Mouse (Mus musculus): Measurements from ENCODE around the gene Rpia.
A peak's percentile ranks its signal among the peaks of the same experiment; 100 is the strongest.
"Not testable (repeated sequence)": the region's sequence is repeated elsewhere in the genome, so short reads cannot be mapped to it uniquely, and the experiment has no call there.

Gene Rpia

DNA sequence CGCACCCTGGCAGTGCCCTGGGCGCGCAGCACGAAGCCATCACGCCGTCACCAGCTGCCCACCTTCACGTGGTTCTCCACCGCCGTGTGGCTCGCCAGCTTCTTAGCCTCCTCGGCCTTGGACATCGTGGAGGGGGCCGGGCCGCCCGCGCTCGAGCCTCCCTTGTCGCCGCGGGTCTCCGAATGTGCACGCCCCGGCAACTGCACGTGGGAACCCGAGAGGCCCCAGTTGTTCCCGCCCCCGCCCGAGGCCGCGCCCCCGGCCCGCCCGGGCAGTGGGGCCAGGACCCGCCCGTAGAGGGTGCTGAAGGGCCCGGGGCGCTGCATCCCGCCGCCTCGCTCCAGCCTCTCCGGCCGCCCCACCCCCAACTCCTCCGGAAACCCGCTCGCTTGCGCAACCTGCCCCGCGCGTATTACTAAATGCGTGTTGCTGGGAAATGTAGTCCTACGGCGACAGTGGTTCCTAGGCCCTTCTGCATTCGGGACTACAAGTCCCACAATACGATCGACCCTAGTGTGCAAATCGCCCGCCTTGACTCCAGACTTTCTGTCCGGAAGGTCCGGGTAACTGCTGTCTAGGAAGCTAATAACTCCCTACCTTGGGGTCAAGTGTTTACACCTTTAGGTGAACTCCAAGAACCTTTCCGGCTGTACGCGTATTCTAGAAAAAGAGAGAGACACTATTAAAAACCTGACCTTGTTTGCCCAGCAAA lies at the start of gene Rpia:
Rpia (minus strand) TSS at position 409 of the 712 bp plus-strand sequence.
- peak; percentile 98 to 99 for DNase-seq (ENCODE audit: low spot score in 2 of 2)

DNA sequence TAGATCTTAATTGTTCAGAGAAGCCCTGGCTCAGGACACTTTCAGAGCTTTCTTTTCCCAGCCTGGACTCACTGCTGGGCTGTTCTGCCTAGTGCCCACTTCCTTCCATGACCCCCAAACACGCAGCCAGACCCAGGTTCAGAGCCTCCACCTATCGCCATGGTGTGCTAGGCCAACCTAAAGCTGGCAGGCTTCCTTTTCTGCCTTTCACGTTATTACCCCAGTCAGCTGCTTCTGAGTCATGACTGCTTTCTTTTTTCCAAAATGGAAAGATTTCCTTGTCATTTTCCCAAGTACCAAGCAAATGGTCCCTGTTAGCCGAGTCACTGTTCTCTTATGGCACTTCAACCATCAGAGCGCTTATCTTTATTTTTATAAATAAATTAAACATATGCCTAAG lies 48.2 kb upstream of the Rpia start:
- no peak for DNase-seq (ENCODE audit: low spot score in 2 of 2)

DNA sequence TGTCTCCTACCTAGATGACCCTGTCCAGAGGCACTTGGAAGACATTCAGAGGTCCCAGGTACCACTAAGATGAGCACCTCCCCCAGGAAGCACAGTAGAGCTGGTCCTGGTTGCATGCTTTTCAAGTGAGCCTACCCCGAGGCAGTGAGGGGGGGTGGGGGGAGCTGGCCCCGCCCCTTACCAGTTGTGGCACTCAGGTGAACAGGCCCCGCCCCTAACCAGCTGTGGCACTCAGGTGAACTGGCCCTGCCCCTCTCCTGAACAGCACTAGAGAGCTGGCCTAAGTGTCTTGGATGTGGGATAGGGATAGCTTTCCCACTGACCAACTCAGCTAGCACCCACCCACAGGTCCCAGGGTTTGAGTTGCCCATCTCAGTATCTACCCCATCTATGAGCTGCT lies 46.5 kb upstream of the Rpia start:
- DNase-seq (ENCODE audit: low spot score in 2 of 2), result no peak

- no peak for DNase-seq (ENCODE audit: low spot score in 2 of 2)
These were observed 45.3 kb upstream of the Rpia start for GRCm38 (mm10) chr6:70837297-70837696.

DNA sequence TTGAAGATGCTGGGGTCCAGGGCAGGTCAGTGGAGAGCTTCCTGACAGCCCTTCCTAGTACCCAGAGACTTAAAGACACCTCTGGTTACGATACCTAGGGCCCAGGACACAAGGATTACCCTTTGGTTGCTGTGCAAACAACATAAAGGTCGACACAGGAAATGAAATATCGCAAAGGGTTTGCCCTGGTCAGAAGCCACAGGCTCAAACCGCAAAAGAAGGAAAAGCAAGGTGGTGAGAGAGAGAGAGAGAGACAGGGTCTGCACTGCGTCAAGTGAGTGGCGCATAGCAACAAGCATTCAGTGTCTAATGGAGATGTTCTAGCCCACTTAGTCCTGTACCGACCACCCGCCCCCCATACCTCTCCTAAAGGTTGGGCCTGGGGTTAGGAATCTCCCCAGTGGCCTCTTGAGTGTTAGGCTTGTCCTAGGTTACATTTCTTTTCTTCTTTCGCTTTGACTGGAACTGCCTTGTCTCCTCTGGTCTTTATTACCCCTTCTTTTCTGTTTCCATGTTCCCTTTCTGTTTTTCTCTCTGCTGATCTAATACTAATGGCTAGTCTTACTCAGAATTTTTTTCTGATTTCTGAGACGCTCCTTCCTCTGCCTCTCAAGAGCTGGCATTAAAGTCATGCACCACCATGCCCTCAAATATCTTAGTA lies 39.3 kb upstream of the Rpia start:
- DNase-seq (ENCODE audit: low spot score in 2 of 2), result no peak

DNA sequence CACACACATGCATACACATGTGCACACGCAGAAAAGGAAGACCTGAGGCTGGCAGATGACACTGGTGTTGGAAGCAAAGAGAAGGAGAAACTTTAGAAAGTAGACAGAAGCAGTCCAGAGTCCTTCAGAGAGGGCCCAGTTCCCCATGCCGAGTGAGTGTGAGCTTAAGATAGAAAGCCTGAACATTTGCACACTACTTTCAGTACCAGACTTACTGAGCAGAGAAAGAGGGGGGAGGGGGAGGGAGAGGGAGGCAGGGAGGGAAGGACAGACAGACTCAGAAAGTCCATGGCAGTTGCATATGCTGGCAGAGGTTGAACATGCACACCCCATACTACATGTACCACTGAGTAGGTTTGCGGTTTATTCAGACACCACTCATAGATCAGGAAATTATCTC lies 38.5 kb upstream of the Rpia start:
- no peak for DNase-seq (ENCODE audit: low spot score in 2 of 2)

- DNase-seq (ENCODE audit: low spot score in 2 of 2), result no peak
These were observed 37.4 kb upstream of the Rpia start for GRCm38 (mm10) chr6:70829451-70829850.

DNA sequence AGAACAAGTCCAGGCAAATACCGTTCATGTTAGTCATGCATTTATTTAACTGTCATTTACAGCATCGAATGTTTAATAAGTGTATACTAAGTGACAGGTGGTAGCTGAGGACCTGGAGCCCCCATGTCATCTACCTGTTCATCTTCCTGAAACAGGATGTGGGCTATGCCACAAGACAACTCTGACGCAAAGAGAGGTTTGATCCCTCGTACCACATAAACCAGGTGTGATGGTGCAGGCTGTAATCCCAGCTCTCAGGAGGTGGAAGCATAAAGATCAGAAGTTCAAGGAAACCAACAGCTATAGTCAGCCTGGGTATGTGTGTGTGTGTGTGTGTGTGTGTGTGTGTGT lies 32.9 kb upstream of the Rpia start:
- no peak for DNase-seq (ENCODE audit: low spot score in 2 of 2)

DNA sequence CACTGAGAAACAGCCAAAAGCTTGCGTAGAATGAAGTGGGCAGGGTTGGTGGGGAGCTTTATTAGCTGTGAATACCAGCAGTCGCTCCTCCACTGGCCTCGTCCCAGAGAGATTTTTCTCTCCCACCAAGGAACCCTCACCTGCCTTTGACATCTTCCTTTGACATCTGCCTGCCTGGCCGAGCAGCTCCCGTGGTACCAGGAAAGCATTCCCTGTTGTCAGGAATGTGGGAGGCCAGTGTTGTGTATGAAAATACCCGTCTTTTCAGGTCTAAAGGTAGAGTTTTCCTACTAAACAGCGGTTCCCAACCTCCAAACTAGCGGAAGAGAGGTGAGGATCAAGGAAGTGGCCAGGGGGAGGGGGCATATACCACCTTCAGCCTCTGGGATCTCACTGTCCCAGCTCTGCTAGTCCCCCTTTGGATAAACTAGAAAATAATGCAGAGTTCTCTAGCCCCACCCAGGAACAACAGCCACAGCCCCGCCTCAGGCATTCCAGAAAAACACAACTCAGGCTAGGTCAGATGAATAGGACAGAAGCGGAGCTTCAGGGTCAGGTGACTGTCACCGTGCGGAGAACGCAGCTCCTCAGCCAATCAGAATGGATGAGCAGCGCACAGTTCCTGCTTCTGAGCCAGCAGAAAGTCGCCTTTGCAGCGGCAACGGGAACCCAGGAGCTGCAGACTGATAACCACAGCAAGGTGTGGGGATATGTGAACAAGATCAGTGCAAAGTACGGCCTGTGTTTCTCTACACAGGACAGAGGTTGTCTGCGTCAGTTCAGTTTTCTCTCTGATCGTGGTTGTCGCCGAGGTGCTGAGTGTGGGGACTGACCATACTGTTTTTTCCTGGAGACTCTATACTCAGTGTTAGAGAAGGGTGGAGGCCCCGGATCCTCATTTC lies 32.3 kb upstream of the Rpia start:
- peak; percentile 78 to 79 for DNase-seq (ENCODE audit: low spot score in 2 of 2)

DNA sequence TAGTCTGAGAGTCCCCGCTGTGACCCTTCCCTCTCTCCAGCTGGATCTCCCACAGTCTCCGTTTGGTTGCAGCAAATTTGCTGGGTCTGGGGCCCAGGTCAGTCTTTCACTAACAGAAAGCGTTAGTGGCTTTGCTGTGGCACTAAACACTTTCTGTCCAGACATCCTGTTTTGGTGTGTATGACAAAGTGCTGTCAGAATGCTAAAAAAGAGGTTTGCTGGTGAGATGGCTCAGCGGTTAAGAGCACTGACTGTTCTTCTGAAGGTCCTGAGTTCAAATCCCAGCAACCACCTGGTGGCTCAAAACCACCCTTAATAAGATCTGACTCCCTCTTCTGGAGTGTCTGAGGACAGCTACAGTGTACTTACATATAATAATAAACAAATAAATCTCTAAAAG lies 31.2 kb upstream of the Rpia start:
- not testable (repeated sequence) for DNase-seq (ENCODE audit: low spot score in 2 of 2)

DNA sequence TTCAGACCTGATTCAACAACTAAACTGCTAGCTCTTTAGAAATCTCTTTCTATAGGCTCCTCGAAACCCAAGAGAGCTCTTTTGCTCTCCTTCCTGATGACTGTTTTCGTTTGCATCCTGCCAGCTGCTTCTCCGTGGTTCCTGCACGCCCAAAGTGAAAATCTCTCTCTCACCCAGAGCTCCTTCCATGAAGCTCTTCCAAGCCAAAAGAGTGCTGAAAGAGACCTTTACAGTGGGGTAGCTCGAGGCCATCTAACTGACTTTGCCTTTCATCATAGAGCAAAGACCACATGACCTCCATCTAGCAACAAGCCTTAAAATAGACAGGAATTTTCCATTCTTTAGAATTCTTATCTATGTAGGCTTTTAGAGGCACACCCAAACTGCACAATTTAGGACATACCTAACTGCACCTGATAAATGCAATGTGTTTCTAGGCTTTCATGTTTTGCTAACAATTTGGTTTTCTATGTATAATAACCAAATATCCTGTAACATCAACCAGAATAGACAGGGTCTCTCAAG lies 30.4 kb upstream of the Rpia start:
- no peak for DNase-seq (ENCODE audit: low spot score in 2 of 2)

DNA sequence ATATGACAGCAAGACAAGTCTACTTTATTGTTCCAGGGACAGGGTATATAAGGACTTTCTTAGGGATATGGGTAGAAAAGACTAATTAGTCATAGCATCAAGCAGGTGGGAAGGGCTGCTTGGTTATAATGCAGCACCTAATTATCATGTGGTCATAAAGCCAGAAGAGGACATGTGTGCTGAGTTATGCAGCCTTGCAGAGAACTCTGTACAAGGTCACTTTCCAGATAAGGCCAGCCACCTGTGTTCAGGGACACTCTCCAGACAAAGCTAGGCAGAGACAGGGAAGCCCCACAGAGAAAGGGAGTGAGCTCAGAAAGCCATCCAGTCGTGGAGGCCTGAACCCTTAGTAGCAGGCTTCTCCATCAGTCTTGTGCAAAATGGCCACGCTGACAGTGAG lies 29.5 kb upstream of the Rpia start:
- DNase-seq (ENCODE audit: low spot score in 2 of 2), result no peak

DNA sequence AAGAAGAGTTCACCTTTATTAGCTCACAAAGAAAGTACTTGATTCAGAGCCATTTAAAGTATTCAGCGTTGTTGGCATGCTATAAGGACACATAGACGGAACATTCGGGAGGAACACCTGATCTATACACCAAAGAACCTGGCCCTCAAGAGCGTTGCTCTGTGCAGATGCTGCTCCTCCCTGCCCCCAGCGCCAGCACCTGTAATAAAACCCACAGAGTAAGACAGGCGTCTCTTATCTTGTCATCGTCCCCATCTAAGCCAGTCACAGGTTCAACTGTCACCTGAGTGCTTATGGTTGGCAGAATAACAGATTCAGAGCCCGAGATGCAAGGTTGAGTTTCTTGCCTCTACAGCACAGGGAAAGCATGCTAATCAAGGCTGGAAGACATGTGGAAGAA lies 23.4 kb upstream of the Rpia start:
- DNase-seq (ENCODE audit: low spot score in 2 of 2), result no peak

- no peak for DNase-seq (ENCODE audit: low spot score in 2 of 2)
These were observed 22.6 kb upstream of the Rpia start for GRCm38 (mm10) chr6:70814629-70814950.

DNA sequence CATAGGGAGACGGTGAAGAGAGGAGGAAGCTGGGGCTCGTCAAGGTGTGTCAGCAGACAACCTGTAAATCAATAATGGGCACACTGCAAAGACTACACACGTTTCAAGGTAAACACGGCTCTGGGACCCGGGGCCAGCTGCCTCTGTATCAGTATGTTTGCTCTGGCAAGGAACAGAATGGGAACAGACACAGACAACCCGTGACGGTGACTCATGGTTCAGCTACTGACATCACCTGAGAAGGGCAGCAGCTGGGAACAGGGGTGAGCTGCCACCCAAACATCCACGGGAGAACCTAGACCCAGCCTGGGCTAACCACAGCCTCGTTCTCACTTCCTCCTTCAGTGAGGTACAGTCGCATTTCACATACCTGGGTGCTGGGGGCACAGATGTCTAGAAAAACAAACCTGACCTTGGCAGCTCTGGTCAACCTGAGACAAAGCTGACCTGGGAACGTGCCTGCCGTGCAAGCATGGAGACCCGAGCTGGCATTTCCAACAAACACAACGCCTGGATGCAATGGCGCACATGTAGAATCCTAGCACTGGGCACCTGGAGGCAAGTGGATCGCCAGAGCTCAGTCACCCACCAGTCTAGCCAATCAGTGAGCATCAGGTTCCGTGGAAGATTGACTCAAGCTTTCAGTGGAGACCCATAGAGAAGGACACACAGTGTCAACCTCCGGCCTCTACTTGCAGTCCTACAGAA lies 22.0 kb upstream of the Rpia start:
- no peak for DNase-seq (ENCODE audit: low spot score in 2 of 2)

DNA sequence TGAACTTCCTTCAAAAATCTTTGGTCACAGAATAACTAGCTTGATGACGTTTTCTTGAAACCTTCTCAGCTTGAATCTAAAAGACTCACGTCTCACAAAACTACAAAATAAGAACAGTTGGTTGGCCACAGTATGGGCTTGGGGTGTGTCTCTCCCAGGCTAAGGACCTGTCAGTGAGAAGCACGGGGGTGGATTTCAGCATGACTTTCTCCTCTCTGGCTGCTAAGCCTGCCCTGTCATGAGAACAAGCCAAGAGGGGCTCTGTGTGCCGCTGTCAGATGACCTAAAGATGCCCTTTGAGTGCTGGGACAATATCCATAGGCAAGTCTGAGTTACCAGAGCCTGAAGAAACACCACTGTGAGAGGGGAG lies 20.5 kb upstream of the Rpia start:
- DNase-seq (ENCODE audit: low spot score in 2 of 2), result no peak

DNA sequence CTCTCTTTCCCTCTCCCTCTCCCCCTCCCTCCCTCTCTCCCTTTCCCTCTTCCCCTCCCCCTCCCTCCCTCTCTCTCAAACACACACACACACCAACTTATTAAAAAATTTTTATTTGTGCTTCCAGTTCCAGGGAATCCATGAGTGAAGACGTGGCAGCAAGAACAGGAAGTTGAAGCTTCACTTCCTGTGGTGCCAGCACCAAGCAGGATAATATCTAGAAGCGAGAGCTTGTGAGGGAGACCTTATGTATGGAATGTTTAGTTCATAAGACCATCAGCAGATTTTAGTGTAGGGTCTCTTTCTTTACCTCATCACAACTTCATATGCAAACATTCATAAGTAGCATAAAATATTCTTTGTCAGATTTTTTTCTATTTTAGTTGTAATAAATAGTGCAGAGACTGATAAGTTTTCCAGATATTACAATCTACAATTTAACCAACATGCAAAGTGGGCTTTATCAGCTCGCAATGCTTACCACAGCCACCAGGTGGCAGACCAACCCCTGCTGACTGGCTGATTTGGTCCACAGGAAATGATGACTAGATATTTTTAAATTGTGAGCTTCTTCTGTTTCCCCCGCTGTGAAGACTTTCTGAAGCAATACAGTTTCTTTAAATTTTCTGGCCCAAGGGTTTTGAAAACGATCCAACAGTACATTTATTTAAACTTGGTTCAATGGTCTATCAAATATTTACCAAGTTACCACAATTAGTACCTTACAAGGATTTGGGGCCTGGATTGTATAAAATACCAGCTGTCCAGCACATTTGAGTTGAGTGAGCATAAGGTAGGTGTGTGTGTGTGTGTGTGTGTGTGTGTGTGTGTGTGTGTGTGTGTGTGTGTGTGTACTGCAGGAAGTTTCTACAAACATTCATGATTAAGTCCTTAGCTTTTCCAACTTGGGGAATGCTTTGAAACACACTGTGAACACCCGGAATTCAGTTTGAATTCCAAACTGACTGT lies 19.8 kb upstream of the Rpia start:
- peak; percentile 84 to 87 for DNase-seq (ENCODE audit: low spot score in 2 of 2)

DNA sequence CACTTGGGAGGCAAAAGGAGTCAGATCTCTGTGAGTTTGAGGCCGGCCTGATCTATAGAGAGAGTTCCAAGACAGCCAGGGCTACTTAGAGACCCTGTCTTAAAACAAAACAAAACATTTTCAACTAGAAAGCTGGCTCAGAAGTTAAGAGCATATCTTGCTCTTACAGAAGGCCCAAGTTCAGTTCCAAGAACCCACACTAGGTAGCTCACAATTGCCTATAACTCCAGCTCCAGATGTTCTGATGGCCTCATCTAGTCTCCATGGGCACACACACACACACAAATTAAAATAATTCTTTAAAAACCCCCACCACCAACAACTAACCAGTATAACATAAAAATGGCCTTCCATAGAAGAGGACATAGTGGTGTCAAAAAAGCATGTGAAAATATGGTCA lies 18.5 kb upstream of the Rpia start:
- no peak for DNase-seq (ENCODE audit: low spot score in 2 of 2)

DNA sequence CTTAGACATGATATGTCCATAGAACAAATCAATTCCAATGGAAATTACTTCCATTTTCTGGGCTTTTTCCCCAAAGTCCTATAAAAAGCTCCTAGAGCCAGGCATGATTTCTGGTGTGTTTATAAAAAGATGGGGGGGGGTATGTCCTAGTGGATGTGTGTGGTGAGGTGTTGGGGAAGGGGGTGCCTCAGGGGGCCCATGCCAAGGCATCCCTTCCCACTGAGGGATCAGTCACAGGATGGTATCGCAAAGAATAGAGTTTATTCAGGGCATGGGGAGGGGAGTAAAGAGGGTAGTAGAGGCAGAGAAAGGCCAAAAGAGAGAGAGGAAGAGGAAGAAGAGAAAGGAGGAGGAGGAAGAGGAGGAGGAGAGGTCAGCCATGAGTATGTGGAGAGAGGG lies 14.5 kb upstream of the Rpia start:
- DNase-seq (ENCODE audit: low spot score in 2 of 2), result no peak

DNA sequence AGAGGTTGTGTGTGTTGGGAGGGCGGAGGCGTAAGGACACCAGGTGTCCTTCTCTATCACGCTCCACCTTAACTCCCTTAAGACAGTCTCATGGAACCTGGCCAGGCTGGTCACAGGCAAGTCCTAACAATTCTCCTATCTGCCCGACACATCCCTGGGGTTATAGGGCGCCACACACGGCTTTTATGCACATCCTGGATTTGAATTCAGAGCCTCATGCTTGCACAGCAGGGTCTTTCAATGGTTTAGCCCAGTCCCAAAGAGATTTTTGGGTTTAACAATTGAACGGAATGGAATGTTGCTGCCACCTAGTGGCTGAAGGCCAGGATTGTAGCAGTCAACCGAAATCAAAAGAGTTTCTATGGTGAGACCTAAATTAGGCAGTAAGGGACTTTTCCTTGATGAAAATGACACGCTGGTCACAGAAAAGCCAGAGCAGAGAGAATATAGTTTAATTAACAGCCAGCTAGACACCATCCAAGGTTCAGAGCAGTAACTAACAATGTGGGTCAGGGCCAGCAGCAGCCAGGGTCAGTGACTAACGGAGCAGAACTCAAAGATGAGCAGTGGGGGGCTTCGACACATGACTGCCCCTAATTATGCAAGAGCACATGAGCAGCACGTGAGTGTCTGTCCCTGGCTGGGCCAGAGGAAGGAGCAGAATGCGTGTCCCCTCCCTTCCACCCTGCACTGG lies 13.9 kb upstream of the Rpia start:
- peak; percentile 80 to 86 for DNase-seq (ENCODE audit: low spot score in 2 of 2)

All from right cerebral cortex, postnatal 10 days (tissue).